Mouse (Mus musculus) CH12.LX (cell line): Measurements from ENCODE around the gene Fkbp11.

Experiments
- CHD1 ChIP-seq: IDR thresholded peaks from 2 replicates; pipeline ENCODE4 v1.6.1; 2012; ENCODE audit warnings: low read depth, low read length, improper control_type of control experiment, inconsistent platforms
- CTCF ChIP-seq, 2 experiments: IDR thresholded peaks in 1 of 2; conservative IDR thresholded peaks in 1 of 2; 2 replicates each; pipeline ENCODE4 v1.5.1; 2011 to 2012; ENCODE audit warnings: low read depth in 2 of 2, low read length in 2 of 2, improper control_type of control experiment in 1 of 2, inconsistent platforms in 1 of 2, mild to moderate bottlenecking in 1 of 2, moderate library complexity in 1 of 2
- EP300 ChIP-seq: IDR thresholded peaks from 2 replicates; pipeline ENCODE4 v1.6.1; 2011; ENCODE audit warnings: low read length, improper control_type of control experiment
- HCFC1 ChIP-seq: IDR thresholded peaks from 2 replicates; pipeline ENCODE4 v1.6.1; 2012; ENCODE audit warnings: low read depth, mild to moderate bottlenecking, inconsistent platforms, low read length, improper control_type of control experiment
- IRF4 ChIP-seq: IDR thresholded peaks from 2 replicates; pipeline ENCODE4 v1.6.1; 2014; ENCODE audit warnings: low read depth, mild to moderate bottlenecking, inconsistent platforms, low read length, improper control_type of control experiment
- MEF2A ChIP-seq: IDR thresholded peaks from 2 replicates; pipeline ENCODE4 v1.6.1; 2014; ENCODE audit warnings: low read depth, mild to moderate bottlenecking, inconsistent platforms, low read length, improper control_type of control experiment, borderline replicate concordance
- MYC ChIP-seq: IDR thresholded peaks from 2 replicates; pipeline ENCODE4 v1.6.1; 2011; ENCODE audit warnings: low read depth, mild to moderate bottlenecking, improper control_type of control experiment, low read length
- POLR2A ChIP-seq: IDR thresholded peaks from 2 replicates; pipeline ENCODE4 v1.6.1; 2011; ENCODE audit warnings: low read depth, mild to moderate bottlenecking, improper control_type of control experiment, low read length
- TCF12 ChIP-seq: IDR thresholded peaks from 2 replicates; pipeline ENCODE4 v1.6.1; 2014; ENCODE audit warnings: low read depth, mild to moderate bottlenecking, inconsistent platforms, low read length, improper control_type of control experiment
- ZC3H11A ChIP-seq: IDR thresholded peaks from 2 replicates; pipeline ENCODE4 v1.6.1; 2012; ENCODE audit warnings: low read depth, mild to moderate bottlenecking, inconsistent platforms, low read length, improper control_type of control experiment
- ZNF384 ChIP-seq: IDR thresholded peaks from 2 replicates; pipeline ENCODE4 v1.6.1; 2012; ENCODE audit warnings: low read depth, low read length, improper control_type of control experiment, inconsistent platforms

GRCm38 (mm10) chr15:98747296-98747695 lies 19.3 kb upstream of the Fkbp11 start:
- TF ChIP-seq EP300 (no peak), POLR2A (no peak), ZC3H11A (no peak), MEF2A (no peak), TCF12 (no peak), IRF4 (no peak), ZNF384 (no peak), MYC (no peak), CTCF (conservative IDR thresholded peaks at IDR 0.05 in 1 of 2, IDR thresholded peaks at IDR 0.05 in 1 of 2; ENCODE audit: low read depth in 2 of 2, low read length in 2 of 2) (no peak), HCFC1 (no peak), CHD1 (no peak)
